Mouse (Mus musculus) adrenal gland, adult 2 months (tissue): ENCODE results near the gene Pck2. TPM values are rescaled to one million over a fixed set of nuclear protein-coding genes. Genes with fewer than 3 reads are reported as not detected.
A peak's percentile ranks its signal among the peaks of the same experiment; 100 is the strongest.

Experiments
- DNase-seq: peaks from one replicate; pipeline ENCODE4 v3.0.0; 2021
- polyA plus RNA-seq: library from polyadenylated mRNA; depleted of rRNA; stranded (reverse); fragments of >200 nt; gene quantifications from 2 replicates; pipeline ENCODE4 v1.2.3, GENCODE M21; 2012
- total RNA-seq, 2 experiments: library from RNA; stranded (reverse); gene quantifications; 2 replicates each; pipeline ENCODE4 v1.2.3; 2021

The Pck2 gene
- total and polyA plus RNA-seq, 3 experiments, result 21.3 to 50.9 (median 28.6) TPM

DNA sequence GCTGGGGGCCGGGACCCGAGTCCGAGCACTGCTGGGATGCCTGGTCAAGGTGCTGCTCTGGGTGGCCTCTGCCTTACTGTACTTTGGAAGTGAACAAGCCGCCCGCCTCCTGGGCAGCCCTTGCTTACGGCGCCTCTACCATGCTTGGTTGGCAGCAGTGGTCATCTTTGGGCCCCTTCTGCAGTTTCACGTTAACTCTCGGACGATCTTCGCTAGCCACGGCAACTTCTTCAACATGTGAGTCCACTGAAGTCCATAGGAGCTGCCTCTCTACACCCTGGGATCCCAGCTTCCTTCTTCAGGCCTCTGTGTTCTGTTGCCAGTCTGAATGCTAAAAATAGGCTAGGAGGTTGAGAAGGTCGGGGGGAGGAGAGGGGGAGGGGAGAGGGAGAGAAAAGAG lies 35.6 kb downstream of the Pck2 start:
- no peak for DNase-seq

DNA sequence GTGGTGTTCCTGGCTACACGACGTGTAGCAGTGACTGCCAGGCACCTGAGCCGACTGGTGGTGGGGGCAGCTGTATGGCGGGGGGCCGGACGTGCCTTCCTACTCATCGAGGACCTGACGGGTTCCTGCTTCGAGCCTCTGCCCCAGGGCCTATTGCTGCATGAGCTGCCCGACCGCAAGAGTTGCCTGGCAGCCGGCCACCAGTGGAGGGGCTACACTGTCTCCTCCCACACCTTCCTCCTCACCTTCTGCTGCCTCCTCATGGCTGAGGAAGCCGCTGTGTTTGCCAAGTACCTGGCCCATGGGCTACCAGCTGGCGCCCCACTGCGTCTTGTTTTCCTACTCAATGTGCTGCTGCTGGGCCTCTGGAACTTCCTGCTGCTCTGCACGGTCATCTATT lies 36.3 kb downstream of the Pck2 start:
- DNase-seq, result no peak

DNA sequence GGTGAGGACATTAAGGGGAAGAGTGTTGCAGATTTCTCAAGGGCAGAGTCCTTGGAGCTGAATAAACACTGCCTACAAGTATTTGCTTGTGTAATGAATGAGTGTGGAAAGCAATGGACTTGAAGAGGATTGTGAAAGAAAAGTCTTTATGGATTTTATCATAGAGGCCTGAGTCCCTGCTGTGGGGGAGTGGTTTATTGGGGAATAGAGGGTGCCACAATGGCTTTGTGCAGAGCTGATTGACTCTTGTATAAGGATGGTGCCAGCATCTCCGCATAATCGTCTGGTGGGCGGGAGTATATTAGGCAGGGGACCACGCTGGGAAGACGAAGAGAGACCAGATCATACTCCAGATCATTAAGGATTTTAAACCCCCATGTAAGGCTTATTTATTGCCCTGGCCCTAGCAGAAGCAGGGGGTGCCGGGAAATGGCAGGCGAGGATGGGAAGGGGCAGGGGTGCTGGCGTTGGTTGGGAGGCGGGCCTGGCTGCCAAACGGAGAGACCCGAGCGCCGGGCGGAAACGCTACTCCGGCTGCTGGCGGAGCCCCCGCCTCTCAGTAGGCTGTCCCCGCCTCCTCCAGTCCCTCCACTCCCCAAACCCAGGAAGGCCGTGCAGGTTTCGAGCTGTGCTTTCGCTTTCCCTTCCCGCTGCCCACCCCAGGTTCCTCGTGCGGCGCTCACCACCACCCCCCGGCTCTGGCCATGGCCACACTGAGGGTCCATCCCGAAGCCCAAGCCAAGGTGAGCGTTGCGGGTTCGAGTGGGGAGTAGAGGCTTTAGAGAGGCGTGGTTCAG lies 38.0 kb downstream of the Pck2 start, which contains the start of gene Psme1:
Gene Psme1, plus strand, starts transcription at position 253 of the 797 bp plus-strand sequence.
- DNase-seq, result peak; percentile 92

DNA sequence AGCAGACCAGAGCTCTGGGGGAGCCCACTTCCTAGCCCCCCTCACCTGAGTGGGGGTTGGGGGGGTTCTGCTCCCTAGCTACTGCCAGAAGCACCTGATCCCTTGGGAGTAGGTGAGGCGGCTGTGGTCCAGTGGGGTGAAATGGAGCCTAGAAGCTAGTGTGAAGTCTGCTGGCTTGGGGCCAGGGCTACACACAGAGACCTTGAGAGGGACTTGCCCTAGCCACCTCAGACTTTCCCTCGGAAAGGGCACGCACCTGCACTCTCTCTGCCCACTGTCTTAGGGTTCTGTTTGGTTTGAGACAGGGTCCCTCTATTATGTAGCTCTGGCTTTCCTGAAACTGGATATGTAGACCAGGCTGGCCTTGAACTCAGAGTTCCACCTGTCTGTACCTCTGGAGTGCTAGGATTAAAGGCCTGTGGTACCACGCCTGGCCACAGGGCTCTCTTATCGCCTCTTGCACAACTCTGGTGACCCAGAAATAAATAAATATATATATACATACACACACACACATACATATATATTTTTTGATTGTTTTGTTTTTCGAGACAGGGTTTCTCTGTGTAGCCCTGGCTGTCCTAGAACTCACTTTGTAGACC lies 38.7 kb downstream of the Pck2 start:
- peak; percentile 84 for DNase-seq

DNA sequence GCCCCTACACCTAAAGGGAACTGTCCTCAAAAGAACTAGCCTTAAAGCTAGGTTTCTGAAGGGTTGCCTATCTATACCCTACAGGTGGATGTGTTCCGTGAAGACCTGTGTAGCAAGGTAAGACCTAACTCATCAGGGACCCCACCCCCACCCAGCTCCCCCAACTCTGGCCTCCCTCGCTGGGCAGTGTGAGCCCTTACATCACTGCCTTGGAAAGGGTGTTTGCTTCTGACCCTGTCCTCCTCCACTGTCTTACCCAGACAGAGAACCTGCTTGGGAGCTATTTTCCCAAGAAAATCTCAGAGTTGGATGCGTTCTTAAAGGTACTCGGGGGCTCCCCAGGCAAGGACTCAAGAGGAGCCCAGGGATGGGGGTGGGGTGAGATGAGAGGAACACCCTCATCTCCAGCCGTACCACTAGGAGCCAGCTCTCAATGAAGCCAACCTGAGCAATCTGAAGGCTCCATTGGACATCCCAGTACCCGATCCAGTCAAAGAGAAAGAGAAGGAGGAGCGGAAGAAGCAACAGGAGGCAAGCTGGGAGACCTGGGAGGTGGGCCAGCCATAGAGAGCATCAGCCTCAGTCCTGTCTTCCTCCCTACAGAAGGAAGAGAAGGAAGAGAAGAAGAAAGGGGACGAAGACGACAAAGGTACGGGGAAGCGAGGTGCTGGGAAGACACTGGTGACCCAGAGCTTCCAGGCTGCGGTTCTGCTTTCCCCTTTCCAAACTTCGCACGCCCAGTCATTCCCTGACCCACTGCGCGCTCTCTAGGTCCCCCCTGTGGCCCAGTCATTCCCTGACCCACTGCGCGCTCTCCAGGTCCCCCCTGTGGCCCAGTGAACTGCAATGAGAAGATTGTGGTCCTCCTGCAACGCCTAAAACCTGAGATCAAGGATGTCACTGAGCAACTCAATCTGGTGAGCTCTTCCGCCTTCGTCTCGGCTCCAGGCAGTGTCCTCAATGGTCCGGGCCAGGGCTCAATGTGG lies 39.7 kb downstream of the Pck2 start:
- DNase-seq, result no peak

DNA sequence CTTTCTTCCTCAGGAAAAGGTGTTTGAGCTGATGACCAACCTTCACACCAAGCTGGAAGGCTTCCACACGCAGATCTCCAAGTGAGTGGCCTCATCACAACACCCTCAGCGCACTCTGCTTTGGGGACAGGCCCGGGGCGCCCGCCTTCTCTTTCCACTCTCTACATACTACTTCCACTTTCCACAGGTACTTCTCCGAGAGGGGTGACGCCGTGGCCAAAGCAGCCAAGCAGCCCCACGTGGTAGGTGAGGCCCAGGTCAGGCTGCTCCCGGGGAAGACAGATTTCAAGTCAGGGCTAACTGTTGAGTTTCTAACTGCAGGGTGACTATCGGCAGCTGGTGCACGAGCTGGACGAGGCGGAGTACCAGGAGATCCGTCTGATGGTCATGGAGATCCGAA lies 40.7 kb downstream of the Pck2 start:
- DNase-seq, result no peak

DNA sequence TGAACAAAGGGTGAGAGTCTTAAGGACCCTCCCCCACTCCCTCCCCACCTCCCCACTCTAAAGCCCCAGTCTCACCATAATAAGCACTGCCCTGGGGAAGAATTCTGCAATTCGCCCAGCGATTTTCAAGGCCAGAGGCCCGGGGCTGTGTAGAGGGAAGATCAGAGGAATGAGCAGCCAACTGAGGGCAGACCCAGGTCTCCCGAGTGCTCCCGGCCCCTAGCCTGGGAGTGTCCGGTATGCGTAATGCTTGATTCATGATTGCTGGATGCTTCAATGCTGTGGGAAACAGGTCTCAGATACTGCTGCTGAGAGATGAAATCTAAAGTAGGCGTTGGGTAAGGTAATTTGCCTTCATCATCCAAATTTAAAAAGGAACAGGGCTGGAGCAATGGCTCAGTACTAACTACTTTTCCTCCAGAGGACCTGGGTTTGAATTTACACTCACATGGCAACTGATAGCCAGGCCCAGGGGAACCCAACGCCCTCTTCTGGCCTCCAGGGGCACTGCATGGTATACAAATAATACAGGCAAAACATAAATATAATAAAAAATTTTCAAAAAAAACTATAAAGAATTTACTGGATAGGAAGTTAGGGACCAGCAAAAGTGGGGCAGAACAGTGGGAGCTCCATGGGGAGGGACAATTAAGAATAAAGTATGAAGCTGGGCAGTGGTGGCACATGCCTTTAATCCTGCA lies 42.1 kb downstream of the Pck2 start:
- peak; percentile 64 for DNase-seq

DNA sequence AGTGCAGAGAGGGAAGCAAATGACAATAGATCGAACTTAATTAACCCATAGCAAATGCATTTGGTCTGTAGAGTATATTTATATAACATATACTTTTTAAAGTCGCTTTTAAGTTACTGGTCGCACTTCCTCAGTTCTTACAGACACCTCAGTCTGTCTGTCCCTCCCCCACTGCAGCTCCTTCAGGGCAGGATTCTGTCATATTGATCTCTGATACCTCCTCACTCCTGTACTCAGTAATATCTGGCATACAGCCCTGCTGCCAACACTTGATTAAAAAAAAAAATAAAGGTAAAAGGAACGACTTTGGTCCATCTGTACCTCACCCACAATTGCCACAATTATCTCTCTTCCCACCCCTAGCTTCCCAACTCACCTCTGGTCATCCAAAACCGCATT lies 44.2 kb downstream of the Pck2 start:
- no peak for DNase-seq

DNA sequence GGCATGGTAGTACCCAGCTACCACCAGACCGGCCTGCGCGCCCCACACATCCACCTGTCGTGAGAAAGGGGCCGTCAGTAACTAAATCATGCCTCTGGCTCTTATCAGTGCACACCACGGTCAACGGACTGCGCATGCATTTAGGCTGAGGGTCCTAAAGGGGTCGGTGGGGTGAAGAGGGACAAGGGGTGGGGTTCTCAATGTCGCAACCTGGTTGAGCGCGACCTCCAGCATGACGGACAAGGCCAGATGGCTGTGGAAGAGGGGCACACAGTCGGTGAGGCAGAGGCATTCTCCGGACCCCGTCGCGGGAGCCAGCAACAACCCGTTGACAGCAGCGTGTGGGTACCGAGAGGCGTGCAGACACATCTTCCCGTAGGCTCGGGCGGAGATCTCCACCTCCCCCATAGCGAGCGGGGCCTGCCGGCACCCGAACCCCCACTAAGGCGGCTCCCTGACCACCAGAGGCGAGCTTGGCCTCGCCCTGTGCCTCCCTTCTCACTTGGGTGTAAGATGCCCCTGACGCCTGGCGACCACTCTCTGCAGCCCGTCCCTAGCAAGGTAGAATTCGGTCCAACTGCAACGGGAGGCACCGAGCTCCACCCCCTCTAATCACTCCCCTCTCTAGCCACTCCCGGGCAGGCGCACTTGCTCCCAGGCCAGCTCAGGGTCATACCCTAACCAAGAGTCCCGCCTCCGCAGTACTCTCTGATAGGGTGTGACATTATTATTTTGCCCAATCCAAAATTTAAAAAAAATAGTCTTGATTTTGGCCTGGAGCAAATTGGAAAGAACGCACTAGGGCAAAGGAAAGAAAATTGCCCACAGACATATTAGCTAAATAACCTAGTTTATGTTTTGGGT lies 44.9 kb downstream of the Pck2 start, which contains the start of gene Emc9:
Gene Emc9, minus strand, starts transcription at position 601 of the 864 bp plus-strand sequence.
- peak; percentile 94 for DNase-seq

DNA sequence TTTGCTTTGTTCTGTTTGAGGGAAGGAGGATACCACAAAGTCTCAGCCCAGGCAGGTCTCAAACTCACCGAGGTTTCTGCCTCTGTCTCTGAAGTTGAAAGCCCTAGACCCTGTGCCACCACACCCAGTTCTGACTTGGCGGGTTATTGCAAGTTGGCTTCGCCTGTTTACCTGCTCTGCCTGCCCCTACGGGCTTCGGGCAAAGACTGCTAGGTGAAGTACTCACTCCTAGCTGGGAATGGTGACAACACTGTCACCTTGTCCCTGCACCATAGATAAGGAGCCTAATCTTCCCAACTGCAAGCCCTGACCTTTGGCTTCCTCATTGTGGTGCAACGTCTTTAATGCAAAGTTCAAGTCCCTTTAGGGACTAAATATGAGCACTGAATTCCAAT lies 45.5 kb downstream of the Pck2 start:
- peak; percentile 39 for DNase-seq

DNA sequence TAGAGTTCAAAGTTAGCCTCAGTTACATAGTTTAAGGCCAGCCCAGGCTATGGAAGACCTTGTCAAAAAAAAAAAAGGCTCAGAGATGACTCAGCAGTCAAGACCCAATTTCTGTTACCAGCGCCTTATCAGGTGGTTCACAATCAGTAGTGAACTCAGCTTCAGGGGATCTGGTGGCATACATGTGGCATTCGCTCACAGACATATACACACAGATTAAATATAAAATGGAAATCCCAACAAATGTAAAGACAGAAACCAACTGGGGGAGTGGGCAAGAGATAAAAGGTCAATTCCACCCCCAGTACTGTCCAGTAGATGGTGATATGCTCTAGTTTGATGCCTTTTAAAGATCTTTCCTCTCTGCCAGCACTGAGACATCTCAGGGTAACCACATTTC lies 46.1 kb downstream of the Pck2 start:
- no peak for DNase-seq

DNA sequence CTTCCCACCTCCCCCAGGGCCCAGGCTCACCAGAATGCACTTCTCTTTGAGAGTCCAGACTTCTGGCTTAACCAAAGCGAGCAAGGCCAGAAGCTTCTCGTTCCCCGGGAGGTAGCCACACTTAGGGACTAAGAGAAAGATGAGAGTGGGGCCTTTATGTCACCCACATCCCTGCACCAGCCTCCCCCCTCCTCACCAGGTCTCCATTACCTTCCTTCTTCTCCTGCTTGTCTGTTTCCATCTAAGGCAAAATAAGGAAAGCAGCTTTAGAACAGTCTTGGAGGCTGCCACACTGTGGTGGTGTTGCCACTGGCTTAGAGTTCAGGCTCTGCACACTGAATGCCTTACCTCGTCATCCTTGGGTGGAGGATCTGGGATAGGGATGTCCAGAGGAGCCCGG lies 49.2 kb downstream of the Pck2 start:
- no peak for DNase-seq

DNA sequence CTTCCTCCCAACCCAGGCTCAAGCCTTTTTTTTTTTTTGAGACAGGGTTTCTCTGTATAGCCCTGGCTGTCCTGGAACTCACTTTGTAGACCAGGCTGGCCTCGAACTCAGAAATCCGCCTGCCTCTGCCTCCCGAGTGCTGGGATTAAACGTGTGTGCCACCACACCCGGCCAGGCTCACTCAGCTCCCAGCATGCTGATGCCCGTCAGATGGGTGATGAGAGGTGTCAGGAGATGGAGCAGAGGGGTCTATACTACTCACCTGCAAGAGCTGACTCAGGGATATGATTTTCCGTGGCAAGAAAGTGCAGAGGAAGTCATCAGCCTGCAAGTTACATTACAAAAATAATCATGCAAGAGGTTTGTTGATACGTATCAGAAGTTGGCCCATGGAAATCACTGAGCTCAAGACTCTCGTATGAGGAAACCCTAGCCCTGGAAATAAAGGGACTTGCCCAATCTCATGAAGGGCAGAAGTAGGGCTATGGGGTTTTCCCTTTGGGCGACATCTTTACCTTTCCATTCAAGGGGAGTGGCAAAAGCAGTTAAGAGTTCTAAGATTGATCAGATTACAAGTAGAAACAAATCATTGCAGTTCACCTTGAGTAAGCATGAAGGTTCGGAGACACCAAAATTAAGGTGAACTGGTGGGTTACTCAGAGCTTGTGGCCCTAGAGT lies 49.8 kb downstream of the Pck2 start:
- DNase-seq, result no peak

DNA sequence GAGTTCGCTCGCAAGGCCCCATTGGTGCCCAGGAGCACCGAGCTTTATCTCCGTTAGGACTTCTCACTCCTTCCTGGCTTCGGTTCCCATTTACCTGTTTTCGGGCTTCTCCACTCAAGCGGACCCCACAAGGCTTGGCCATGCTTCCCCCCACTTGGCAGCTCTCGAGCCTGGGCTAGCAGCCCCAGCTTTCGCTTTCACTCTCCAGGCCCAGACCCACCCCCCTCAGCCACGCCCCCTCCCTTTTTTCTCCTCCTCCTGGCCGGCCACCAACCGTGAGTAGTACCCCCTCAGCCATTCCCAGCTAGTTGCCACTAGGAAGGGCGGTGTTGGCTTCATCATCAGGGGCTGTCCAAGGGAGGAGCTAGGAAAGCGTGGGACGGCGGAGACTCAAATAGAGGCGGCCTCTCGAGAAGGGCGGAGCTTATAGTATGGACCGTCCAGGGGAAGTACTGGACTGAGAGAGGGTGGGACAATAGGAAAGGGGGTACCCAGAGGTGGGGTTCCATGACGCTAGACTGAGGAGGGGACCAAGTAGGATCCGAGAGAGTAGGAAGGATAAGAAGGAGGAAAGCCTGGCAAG lies 50.8 kb downstream of the Pck2 start, which contains the start of gene Psme2:
Gene Psme2, minus strand, starts transcription at position 366 of the 583 bp plus-strand sequence.
- DNase-seq, result peak; percentile 97

DNA sequence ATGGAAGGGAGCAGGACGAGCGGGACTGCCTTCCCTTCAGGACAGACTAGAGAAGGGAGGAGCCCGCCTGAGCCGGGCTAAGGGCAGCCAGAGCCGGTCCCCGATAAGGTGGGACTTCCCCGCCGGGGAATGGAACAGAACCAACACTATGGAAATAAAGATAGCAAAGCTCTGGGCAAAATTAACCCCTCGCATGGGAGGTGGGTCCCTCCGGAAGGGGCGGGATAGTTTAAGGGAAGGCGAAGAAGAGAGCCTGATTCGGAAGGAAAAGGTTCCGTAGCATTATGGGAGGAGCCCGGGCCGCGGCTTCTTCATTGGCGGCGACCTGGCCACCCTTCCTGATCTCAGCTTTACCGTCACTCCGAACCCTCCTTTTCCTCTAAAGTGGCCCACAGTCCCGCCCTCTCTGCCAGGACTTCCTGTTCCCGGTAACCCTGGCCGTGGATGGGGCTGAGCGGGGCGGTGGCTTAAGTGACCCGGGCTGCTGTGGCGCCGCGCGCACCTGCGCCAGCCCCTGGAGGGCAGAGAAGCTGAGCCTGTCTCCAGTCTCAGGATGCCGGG lies 51.3 kb downstream of the Pck2 start, which contains the start of gene Rnf31:
Gene Rnf31, plus strand, starts transcription at position 378 of the 561 bp plus-strand sequence.
- peak; percentile 98 for DNase-seq

DNA sequence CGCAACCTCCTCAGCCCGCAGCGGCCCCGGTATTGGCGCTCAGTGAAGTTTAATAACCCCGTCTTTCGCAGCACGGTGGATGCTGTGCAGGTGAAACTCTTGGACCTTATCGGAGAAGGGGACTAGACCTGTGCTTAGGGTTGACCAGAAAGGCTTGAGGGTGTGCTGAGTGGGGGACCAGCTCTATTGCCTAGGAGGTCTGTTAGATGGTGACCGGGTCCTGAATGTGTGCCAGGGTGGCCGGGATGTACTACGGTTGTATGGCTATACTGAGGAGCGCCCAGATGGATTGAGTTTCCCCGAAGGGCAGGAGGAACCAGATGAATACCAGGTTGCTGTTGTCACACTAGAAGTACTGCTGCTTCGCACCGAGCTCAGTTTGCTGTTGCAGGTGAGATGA lies 52.2 kb downstream of the Pck2 start:
- DNase-seq, result no peak

DNA sequence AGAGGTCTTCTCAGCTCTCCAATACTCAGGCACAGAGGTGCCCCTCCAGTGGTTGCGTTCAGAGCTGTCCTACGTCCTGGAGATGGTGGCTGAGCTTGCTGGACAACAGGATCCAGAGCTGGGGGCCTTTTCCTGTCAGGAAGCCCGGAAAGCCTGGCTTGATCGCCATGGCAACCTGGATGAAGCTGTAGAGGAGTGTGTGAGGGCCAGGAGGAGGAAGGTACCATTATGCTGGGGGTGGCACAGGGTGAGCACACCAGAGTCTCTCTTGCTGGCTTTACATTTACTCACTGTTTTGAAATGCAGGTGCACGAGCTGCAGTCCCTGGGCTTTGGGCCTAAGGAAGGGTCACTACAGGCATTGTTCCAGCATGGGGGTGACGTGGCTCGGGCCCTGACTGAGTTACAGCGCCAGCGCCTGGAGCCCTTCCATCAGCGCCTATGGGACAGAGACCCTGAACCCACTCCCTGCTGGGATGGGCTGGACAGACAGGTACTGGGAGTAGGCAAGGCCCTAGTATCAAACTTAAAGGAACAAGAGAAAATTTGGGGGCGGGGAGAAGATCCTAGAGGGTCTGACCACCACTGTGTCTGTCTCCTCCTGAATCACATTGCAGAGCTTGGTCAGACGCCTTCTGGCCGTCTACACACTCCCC lies 56.1 kb downstream of the Pck2 start:
- no peak for DNase-seq

DNA sequence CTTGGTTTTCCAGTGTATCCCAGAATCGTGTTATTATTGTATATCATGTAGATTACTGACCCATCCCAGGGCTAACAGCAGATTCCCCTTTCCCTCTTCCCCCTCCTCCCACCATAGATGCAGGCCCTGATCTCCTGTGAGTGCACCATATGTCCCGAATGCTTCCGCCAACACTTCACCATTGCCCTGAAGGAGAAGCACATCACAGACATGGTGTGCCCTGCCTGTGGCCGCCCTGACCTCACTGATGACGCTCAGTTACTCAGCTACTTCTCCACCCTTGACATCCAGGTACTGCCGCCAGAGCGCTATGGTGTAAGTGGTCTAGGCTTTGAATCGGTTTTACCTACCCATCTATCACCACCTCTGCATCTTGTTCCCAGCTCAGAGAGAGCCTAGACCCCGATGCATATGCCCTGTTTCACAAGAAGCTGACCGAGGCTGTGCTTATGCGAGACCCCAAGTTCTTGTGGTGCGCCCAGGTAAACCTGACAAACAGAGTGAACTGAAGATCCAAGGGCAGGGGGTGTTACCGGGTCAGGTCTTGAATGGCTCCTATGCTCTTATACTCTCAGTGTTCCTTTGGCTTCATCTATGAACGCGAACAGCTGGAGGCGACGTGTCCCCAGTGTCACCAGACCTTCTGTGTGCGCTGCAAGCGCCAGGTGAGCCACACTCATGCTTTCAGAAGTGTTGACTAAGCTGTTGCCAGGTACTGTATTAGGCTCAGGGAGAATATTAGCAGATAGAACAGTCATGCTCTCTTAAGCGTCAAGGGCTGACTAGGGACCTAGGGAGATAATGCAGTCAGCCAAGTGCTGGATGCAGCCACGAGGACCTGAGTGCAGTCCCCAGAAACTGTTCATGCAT lies 58.7 kb downstream of the Pck2 start:
- DNase-seq, result no peak
